Mouse (Mus musculus) effector memory CD4-positive, alpha-beta T cell, adult 5 months (primary cell): ENCODE results near the gene Olfr916. TPM values are rescaled to one million over a fixed set of nuclear protein-coding genes. Genes with fewer than 3 reads are reported as not detected.

Experiments used
- polyA plus RNA-seq: library from polyadenylated mRNA; unstranded; fragments of 100-300 nt; shearing (Covaris generic); gene quantifications from one replicate; pipeline ENCODE4 v1.2.1, GENCODE M21; 2017

Olfr916 gene
- polyA plus RNA-seq: 0.25 TPM

GRCm38 (mm10) chr9:38659775-38660174, at the start of gene Olfr916:
TSS of gene Olfr916 (minus strand) at chr9:38659875.

DNA sequence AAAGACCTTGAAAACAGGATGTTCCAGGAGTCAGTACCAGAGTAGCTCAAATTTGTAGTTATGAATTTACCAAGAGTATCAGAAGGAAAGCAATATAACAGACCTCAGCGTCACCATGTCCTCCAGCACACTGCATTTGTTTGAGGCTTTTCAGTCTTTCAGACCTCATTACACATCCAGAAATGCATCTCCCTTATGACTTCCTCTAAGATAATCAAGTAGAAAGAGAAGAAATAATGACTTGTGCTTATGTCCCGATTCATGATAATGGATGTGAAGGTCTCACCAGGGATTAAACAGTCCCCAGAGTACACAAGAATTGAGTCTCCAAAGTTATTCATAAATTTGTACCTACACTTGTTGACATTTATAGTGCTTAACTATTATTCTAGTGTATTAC, 14.8 kb upstream of the Olfr916 start, which contains the start of gene Olfr918:
TSS of gene Olfr918 (minus strand) at position 101 of the 400 bp plus-strand sequence.

GRCm38 (mm10) chr9:38665742-38666141, 6.1 kb upstream of the Olfr916 start, which contains the start of gene Olfr917:
TSS of gene Olfr917 (minus strand) at chr9:38665842.

Other genes starting within 250 kb of the Olfr916 start
- not detected for gene Olfr901, start 230.4 kb downstream of the Olfr916 start, polyA plus RNA-seq
- not detected for gene Olfr902, start 212.2 kb downstream of the Olfr916 start, polyA plus RNA-seq
- not detected for gene Olfr904, start 196.7 kb downstream of the Olfr916 start, polyA plus RNA-seq
- gene Olfr905, start 188.8 kb downstream of the Olfr916 start, polyA plus RNA-seq: 0.09 TPM
- not detected for gene Olfr906, start 172.8 kb downstream of the Olfr916 start, polyA plus RNA-seq
- gene Olfr907, start 164.1 kb downstream of the Olfr916 start, polyA plus RNA-seq: not detected
- gene Olfr911-ps1, start 138.3 kb downstream of the Olfr916 start, polyA plus RNA-seq: 0.10 TPM
- gene Olfr910, start 122.0 kb downstream of the Olfr916 start, polyA plus RNA-seq: not detected
- 0.16 TPM for gene Olfr912, start 79.7 kb downstream of the Olfr916 start, polyA plus RNA-seq
- not detected for gene Olfr913, start 67.1 kb downstream of the Olfr916 start, polyA plus RNA-seq
- gene Olfr914, start 54.8 kb downstream of the Olfr916 start, polyA plus RNA-seq: not detected
- gene Olfr917, start 6.0 kb upstream of the Olfr916 start, polyA plus RNA-seq: not detected
- gene Olfr918, start 14.7 kb upstream of the Olfr916 start, polyA plus RNA-seq: not detected
- gene Olfr919, start 43.8 kb upstream of the Olfr916 start, polyA plus RNA-seq: not detected
- gene Vwa5a, start 58.4 kb upstream of the Olfr916 start, polyA plus RNA-seq: 24.4 TPM
- gene Olfr920, start 92.4 kb upstream of the Olfr916 start, polyA plus RNA-seq: 0.17 TPM
- gene Olfr921, start 113.2 kb upstream of the Olfr916 start, polyA plus RNA-seq: not detected
- gene Olfr922, start 154.7 kb upstream of the Olfr916 start, polyA plus RNA-seq: not detected
- not detected for gene Olfr923, start 166.7 kb upstream of the Olfr916 start, polyA plus RNA-seq
- not detected for gene Olfr924, start 184.6 kb upstream of the Olfr916 start, polyA plus RNA-seq
- not detected for gene Olfr26, start 195.2 kb upstream of the Olfr916 start, polyA plus RNA-seq
- gene Olfr926, start 217.3 kb upstream of the Olfr916 start, polyA plus RNA-seq: not detected